Mouse (Mus musculus) neural tube, embryonic 15.5 days (tissue): ENCODE measurements at regions not wholly inside any gene's neighbourhood (a gene's known extent, or its start where the extent isn't known, plus 50 kb on each side); places are given as distances from the start of the nearest gene placed in this dataset.

Experiments
- ATAC-seq: fragments of 200-750 bp; cut with Nextera tagmentation; 2 replicates; pipeline ENCODE4 v1.8.0; 2017; ENCODE audit warnings: mild to moderate bottlenecking, moderate TSS enrichment, moderate library complexity; ENCODE audit not compliant: low FRiP score
- H3K27ac ChIP-seq: fragments of 300-500 bp; sonication (generic); replicated peaks from 2 replicates; pipeline ENCODE4 v1.5.1; 2015; ENCODE audit warnings: mild to moderate bottlenecking, inconsistent platforms
- H3K27me3 ChIP-seq: fragments of 300-500 bp; sonication (generic); replicated peaks from 2 replicates; pipeline ENCODE4 v1.6.1; 2015; ENCODE audit warnings: inconsistent platforms
- H3K36me3 ChIP-seq: fragments of 300-500 bp; sonication (generic); 2 replicates; pipeline ENCODE4 v1.6.1; 2015; ENCODE audit warnings: inconsistent platforms
- H3K4me1 ChIP-seq: fragments of 300-500 bp; sonication (generic); 2 replicates; pipeline ENCODE4 v1.6.1; 2015; ENCODE audit warnings: inconsistent platforms
- H3K4me2 ChIP-seq: fragments of 300-500 bp; sonication (generic); 2 replicates; pipeline ENCODE4 v1.6.1; 2015; ENCODE audit warnings: inconsistent platforms, mild to moderate bottlenecking, moderate library complexity
- H3K4me3 ChIP-seq: fragments of 300-500 bp; sonication (generic); replicated peaks from 2 replicates; pipeline ENCODE4 v1.5.1; 2015; ENCODE audit warnings: mild to moderate bottlenecking, inconsistent platforms
- H3K9ac ChIP-seq: fragments of 300-500 bp; sonication (generic); replicated peaks from 2 replicates; pipeline ENCODE4 v1.6.1; 2015; ENCODE audit warnings: mild to moderate bottlenecking, inconsistent platforms
- H3K9me3 ChIP-seq: fragments of 300-500 bp; sonication (generic); replicated peaks from 2 replicates; pipeline ENCODE4 v1.6.1; 2016; ENCODE audit warnings: inconsistent platforms
- WGBS: fragments of 180-500 bp; shearing (Covaris S2); methylation state at CpG from one replicate; pipeline ENCODE4 v1.1.7; 2015; ENCODE audit warnings: mixed read lengths; 5-methylcytosine and 5-hydroxymethylcytosine counted together

DNA sequence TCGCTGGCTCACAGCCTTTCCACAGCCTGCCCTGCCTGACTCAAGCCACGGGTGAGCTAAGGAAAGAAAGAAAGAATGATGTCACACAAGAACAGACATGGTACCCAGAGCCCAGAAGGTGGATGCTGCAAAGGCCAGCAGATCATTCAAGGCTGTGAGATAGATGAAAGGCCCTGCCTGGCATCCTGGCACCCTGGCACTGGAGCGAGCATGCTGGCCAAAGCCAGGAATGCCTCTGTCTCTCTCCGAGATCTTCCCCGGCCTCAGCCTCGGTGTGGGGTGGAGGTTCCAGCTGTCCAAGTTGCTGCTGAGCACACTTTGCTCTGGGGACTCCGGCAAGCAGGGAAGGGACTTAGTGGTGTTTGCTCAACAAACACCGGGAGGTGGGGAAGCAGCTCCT, 116.4 kb upstream of the Lhx5 start:
- peaks cover 6% of the 10 kb centered on the region; the same call in 1 of the 2 replicates for H3K4me1 ChIP-seq
- no peak overlapping the region for H3K4me2 ChIP-seq
- no peak overlapping the region for H3K9ac ChIP-seq
- ATAC-seq: no peak
- H3K27me3 ChIP-seq: peaks cover 3% of the 10 kb centered on the region; the same call in 1 of the 2 replicates
- H3K4me3 ChIP-seq: no peak overlapping the region
- no peak overlapping the region for H3K27ac ChIP-seq
- 67% methylated on average over 8 of the region's 8 CpGs for WGBS
- H3K9me3 ChIP-seq: no peaks in the 10 kb centered on the region
- no peaks in the 10 kb centered on the region for H3K36me3 ChIP-seq

DNA sequence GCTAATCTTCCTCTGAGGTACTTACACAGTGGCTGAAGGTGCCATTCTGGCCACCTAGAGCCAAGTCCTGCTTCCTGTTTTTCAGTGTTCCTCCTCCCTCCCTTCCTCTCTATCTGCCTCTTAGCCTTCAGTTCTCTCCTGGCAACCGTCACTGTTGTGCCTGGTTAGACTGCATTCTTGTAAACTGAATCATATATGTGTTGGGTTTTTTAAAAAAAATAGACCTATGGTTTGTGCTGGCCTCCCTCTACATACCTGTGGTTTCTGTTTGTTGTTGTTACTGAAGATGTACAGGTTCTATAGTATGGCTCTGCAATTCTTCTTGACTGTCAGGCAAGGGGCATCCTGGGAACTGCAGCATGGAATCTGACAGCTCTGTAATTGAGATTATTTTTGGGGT, 112.5 kb upstream of the Lhx5 start:
- Histone ChIP-seq H3K9me3 (no peaks in the 10 kb centered on the region), H3K27ac (no peak overlapping the region), H3K4me1 (peaks cover 19% of the 10 kb centered on the region), H3K4me3 (no peak overlapping the region), H3K36me3 (no peaks in the 10 kb centered on the region), H3K27me3 (peaks cover 6% of the 10 kb centered on the region; the same call in 1 of the 2 replicates), H3K9ac (no peak overlapping the region), H3K4me2 (no peak overlapping the region)
- no peak for ATAC-seq
- 58% methylated on average over 1 of the region's 1 CpGs for WGBS

DNA sequence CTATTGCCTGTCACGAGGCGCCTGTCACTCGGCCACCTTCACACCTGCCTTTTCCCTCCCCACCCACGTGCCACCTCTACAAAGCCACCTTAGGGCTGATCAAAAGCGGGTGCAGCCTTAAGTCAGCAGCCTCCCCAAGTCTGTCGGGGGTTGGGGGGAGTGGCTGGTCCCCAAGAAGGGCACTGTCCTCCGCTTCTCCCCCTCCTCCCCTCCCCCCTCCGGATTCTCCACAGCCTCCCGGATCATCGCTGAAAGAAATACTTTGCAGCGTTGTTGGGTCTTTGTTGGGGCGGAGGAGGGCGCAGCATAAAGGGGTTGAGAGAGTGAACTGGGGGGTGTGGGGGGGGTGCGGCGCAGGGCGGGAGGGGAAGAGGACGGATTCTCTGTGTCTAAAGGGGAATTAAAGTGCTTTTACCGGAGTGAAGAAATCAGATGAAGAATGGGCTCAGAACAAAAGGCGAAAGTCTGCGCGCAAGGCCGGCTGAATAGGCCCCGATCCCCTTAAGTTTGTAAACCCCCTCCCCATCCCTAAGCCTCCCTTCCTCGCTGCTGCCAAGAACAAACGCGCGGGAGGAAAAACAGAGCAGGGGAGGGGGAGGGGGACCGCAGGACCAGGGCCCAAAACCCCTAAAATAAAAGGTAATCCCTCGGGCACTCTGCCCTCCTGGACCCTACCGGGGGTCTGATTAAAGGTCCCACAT, 109.3 kb upstream of the Lhx5 start:
- 2% methylated on average over 30 of the region's 30 CpGs for WGBS
- 0 out of 2 replicates have a peak, but pooled peaks cover 9% of the 10 kb centered on the region for H3K27me3 ChIP-seq
- H3K36me3 ChIP-seq: no peaks in the 10 kb centered on the region
- ATAC-seq: peak; percentile 33; the same call in 1 of the 2 replicates
- no peaks in the 10 kb centered on the region for H3K9me3 ChIP-seq
- peaks cover 21% of the 10 kb centered on the region for H3K4me1 ChIP-seq
- H3K4me3 ChIP-seq: peak overlapping the region; percentile 12
- H3K4me2 ChIP-seq: peak overlapping the region; percentile 51
- no peak overlapping the region for H3K27ac ChIP-seq
- H3K9ac ChIP-seq: 0 out of 2 replicates have a peak overlapping the region, but pooled peaks have one; percentile 37

DNA sequence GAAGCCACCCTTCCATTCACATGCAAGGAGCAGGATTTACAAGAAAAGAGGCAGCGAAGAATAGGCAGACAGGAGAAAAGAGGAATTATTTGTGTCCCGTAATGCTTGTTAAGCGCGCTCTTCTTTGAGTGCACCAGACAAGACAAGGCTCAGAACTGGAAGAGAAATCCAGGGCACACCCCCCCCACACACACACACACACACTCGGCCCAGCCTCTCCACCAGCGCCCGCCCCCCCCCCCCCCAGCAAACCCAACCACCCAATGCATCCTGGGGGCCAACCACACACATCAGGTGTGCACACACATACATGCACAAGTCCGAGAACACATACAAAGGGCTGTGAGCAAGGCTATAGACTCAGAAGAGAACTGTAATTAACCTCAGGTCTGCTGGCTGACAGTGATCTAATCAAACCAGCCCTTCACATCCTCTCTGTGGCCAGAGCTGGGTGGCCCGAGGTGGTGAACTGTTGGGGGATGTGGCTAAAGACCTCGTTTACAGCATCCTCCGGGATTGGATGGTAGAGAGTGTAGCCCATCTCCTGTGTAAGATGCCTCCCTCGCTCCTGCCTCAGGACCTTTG, 108.7 kb upstream of the Lhx5 start:
- no peak overlapping the region for H3K27ac ChIP-seq
- peaks cover 21% of the 10 kb centered on the region for H3K4me1 ChIP-seq
- H3K4me3 ChIP-seq: peak overlapping the region; percentile 12
- H3K9ac ChIP-seq: 0 out of 2 replicates have a peak overlapping the region, but pooled peaks have one; percentile 37
- no peaks in the 10 kb centered on the region for H3K36me3 ChIP-seq
- ATAC-seq: no peak
- H3K27me3 ChIP-seq: 0 out of 2 replicates have a peak, but pooled peaks cover 7% of the 10 kb centered on the region
- peak overlapping the region; percentile 51 for H3K4me2 ChIP-seq
- 12% methylated on average over 12 of the region's 12 CpGs for WGBS
- H3K9me3 ChIP-seq: no peaks in the 10 kb centered on the region

DNA sequence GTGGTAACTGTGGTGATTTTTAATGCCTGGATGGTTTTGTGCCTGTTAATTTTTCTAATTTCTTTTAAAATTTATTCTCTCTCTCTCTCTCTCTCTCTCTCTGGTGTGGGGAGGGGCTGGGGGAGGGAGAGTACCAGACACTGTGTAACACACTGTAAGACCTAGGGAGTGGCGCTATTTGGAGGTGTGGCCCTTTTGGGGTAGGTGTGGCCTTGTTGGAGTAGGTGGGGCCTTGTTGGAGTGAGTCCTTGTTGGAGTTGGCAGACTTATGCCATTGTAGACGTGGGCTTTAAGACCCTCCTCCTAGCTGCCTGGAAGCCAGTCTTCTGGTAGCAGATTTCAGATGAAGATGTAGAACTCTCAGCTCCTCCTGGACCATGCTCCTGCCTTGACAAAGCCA, 107.4 kb upstream of the Lhx5 start:
- no peak overlapping the region for H3K27ac ChIP-seq
- H3K9me3 ChIP-seq: no peaks in the 10 kb centered on the region
- no peak overlapping the region for H3K4me2 ChIP-seq
- no peaks in the 10 kb centered on the region for H3K36me3 ChIP-seq
- peaks cover 21% of the 10 kb centered on the region for H3K4me1 ChIP-seq
- H3K4me3 ChIP-seq: no peak overlapping the region
- no peak for ATAC-seq
- H3K27me3 ChIP-seq: 0 out of 2 replicates have a peak, but pooled peaks cover 7% of the 10 kb centered on the region
- no peak overlapping the region for H3K9ac ChIP-seq
- 85% methylated on average over 2 of the region's 2 CpGs for WGBS

DNA sequence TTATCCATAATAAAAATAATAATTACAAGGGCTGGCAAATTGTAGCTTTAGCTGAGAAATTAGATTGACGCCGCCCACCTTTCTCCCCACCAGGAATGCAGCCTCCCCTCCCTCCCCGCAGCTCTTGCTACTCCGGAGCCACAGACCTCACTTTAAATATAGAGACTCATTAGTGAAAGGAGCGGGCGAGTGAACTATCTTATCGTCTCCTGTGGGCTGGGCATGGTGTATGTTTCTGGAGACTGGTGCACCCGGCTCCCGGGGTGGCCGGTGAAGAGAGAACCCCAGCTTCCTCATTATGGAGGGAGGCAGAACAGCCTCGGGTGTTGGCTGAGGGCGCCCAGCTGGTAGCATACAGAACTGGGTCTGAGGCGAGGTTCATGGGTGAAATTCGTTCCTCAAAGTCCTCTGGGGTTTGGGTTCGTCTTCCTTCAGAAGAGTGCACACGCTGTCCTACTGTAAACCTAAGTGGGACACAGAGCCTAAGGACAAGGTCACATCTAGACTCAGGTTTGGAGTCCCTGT, 106.1 kb upstream of the Lhx5 start:
- WGBS: 45% methylated on average over 16 of the region's 16 CpGs
- Histone ChIP-seq H3K9me3 (no peaks in the 10 kb centered on the region), H3K9ac (no peak overlapping the region), H3K36me3 (no peaks in the 10 kb centered on the region), H3K4me2 (peak overlapping the region; percentile 11), H3K4me3 (no peak overlapping the region), H3K27ac (no peak overlapping the region), H3K27me3 (0 out of 2 replicates have a peak, but pooled peaks cover 7% of the 10 kb centered on the region), H3K4me1 (peaks cover 21% of the 10 kb centered on the region)
- no peak for ATAC-seq

DNA sequence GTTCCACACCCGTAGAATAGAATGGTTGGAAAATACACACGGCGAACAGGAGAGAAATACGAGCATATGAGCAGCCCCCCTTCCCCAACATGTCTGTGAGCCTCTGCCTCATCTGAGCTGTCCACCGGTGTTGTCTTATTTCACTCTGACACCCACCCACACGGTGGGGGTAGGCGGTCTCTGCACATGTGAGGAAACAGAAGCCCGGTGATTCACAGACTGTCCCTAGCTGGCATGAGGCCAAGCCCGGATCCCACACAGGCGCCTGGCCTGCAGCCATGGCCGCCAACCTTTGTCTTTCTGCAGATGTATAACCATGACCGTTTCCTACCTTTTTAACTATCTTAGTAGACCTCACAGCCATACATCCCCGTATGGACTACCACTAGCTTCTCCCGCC, 99.5 kb upstream of the Lhx5 start:
- no peak overlapping the region for H3K27ac ChIP-seq
- H3K9ac ChIP-seq: no peak overlapping the region
- no peak for ATAC-seq
- peaks cover 3% of the 10 kb centered on the region; the same call in 1 of the 2 replicates for H3K27me3 ChIP-seq
- no peaks in the 10 kb centered on the region for H3K36me3 ChIP-seq
- no peak overlapping the region for H3K4me3 ChIP-seq
- no peak overlapping the region for H3K4me2 ChIP-seq
- H3K9me3 ChIP-seq: no peaks in the 10 kb centered on the region
- peaks cover 6% of the 10 kb centered on the region; the same call in 1 of the 2 replicates for H3K4me1 ChIP-seq
- 37% methylated on average over 14 of the region's 14 CpGs for WGBS

DNA sequence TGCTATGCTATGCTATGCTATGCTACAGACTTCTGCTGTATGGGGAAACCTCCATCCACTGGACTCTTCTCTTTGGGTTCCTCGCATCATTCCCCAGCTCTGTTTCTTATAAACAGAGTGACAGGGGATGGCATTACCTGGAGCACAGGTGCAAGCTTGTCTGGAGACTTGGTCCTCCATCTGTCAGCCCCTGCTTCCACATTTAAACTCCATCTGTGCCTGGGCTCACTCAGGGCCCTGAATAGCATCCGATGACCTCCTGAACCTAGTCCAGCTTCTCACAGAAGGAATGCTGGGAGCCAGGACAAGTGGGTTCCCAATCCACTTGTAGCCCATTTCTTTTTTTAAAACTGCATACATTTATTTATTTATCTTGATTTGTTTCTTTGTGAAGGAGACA, 92.3 kb upstream of the Lhx5 start:
- WGBS: 85% methylated on average over 2 of the region's 2 CpGs
- no peak overlapping the region for H3K9ac ChIP-seq
- no peaks in the 10 kb centered on the region; the same call in 1 of the 2 replicates for H3K4me1 ChIP-seq
- no peak for ATAC-seq
- no peaks in the 10 kb centered on the region for H3K9me3 ChIP-seq
- H3K4me2 ChIP-seq: no peak overlapping the region
- peaks cover 9% of the 10 kb centered on the region; the same call in 1 of the 2 replicates for H3K27me3 ChIP-seq
- no peaks in the 10 kb centered on the region for H3K36me3 ChIP-seq
- no peak overlapping the region for H3K4me3 ChIP-seq
- no peak overlapping the region for H3K27ac ChIP-seq

DNA sequence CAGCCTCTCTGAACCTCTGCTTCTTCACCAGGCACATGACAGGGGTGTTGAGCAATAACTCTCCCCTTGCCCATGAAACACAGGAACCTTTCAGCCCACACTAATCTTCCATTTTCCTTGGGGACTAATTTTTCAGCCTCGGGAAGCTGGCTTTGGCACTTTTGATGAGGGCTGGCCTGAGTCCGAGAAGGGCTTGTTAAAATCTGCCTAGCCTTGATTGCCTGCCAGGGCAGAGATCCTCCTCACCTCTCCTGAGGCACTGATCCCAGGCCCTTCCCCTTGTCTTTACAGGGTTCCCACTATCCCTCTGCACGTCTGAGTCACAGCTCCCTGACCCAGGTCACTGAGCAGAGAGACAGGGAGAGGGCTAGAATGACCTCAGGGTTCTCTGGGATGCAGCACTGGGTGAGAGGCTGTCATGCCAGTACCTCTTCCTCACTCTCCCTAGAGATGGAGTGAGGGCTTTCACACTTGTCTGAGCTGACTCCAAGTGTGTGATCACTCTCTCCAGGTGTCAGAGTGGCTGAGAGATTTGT, 90.7 kb upstream of the Lhx5 start:
- Histone ChIP-seq H3K27ac (no peak overlapping the region), H3K27me3 (0 out of 2 replicates have a peak, but pooled peaks cover 5% of the 10 kb centered on the region), H3K4me2 (no peak overlapping the region), H3K9me3 (no peaks in the 10 kb centered on the region), H3K4me3 (no peak overlapping the region), H3K9ac (no peak overlapping the region), H3K36me3 (no peaks in the 10 kb centered on the region), H3K4me1 (no peaks in the 10 kb centered on the region)
- WGBS: 33% methylated on average over 3 of the region's 3 CpGs
- ATAC-seq: no peak

DNA sequence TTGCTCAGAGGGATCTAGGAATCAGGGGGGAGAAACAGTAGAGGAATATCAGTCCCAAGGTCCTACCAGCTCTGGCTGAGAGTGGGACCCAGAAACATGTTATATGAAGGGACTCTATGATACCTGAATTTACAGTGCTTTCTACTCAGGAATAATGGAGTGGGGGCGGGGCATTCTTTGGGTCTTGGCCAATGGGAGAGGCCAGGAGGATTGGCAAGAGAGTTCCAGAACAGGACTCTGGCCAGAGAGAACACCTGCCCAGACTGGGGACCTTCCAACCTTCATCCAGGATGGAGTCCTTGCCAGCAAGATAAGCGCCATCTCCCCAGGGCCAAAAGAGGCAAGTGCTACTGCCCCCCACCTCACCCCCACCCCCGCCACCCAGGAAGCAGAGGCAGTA, 81.0 kb upstream of the Lhx5 start:
- no peak overlapping the region for H3K4me2 ChIP-seq
- peaks cover 6% of the 10 kb centered on the region; the same call in 1 of the 2 replicates for H3K27me3 ChIP-seq
- ATAC-seq: no peak
- H3K4me3 ChIP-seq: no peak overlapping the region
- no peak overlapping the region for H3K27ac ChIP-seq
- H3K4me1 ChIP-seq: peaks cover 5% of the 10 kb centered on the region; the same call in 1 of the 2 replicates
- 92% methylated on average over 3 of the region's 3 CpGs for WGBS
- H3K9ac ChIP-seq: no peak overlapping the region
- H3K36me3 ChIP-seq: no peaks in the 10 kb centered on the region
- H3K9me3 ChIP-seq: no peaks in the 10 kb centered on the region

DNA sequence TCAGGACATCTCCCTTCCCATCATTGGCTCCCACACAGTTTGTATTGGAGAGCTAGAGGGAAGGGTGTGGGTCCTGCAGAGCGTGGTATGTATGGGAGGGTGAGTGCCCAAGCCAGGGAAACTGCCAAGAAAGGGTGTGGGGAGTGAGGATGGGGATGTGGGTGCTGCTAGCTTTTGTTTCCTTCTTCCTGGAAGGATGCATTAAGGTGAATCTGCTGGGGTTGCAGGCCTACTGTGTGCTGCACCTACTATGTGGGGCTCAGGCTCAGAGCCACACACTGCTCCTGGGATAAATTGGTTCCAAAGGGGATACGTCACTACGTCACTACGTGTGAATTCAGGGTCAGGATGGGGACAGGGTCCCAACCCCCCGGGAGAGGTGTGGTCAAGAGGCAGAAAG, 79.7 kb upstream of the Lhx5 start:
- H3K9me3 ChIP-seq: no peaks in the 10 kb centered on the region
- ATAC-seq: no peak

More for the DNA sequence above, 79.7 kb upstream of the Lhx5 start:
- Histone ChIP-seq H3K36me3 (no peaks in the 10 kb centered on the region), H3K4me1 (peaks cover 5% of the 10 kb centered on the region; the same call in 1 of the 2 replicates), H3K4me2 (no peak overlapping the region), H3K27me3 (peaks cover 6% of the 10 kb centered on the region; the same call in 1 of the 2 replicates), H3K27ac (no peak overlapping the region), H3K9ac (no peak overlapping the region), H3K4me3 (no peak overlapping the region)
- WGBS: 66% methylated on average over 5 of the region's 5 CpGs
